Mouse (Mus musculus) kidney, embryonic 16.5 days (tissue): Measurements from ENCODE around the gene Tyms. TPM values are rescaled to one million over a fixed set of nuclear protein-coding genes. Genes with fewer than 3 reads are reported as not detected.

Experiments
- polyA plus RNA-seq: library from polyadenylated mRNA; unstranded; fragments of >200 nt; fragmentation: Nextera tagmentation; extraction: Ambion mirVana; gene quantifications from 2 replicates; pipeline ENCODE4 v1.2.1, GENCODE M21; 2015

Tyms gene
- polyA plus RNA-seq, 1 experiment from 2014 or later, result 287 TPM

Other genes starting within 250 kb of the Tyms start
- 0.19 and 0.32 TPM in 2 replicates for gene Il6, start 60.5 kb downstream of the Tyms start, polyA plus RNA-seq
- 0.52 and 0.75 TPM in 2 replicates for gene Garem2, start 31.5 kb upstream of the Tyms start, polyA plus RNA-seq
- gene 3110082J24Rik, start 32.5 kb upstream of the Tyms start, polyA plus RNA-seq, result not detected in 2 replicates
- 170 and 179 TPM in 2 replicates for gene Hadha, start 81.5 kb upstream of the Tyms start, polyA plus RNA-seq
- gene Hadhb, start 81.6 kb upstream of the Tyms start, polyA plus RNA-seq, result 169 and 194 TPM in 2 replicates
- 0.15 and 0.40 TPM in 2 replicates for gene Adgrf3, start 132.1 kb upstream of the Tyms start, polyA plus RNA-seq
- gene Selenoi, start 159.0 kb upstream of the Tyms start, polyA plus RNA-seq, result 14.5 and 18.2 TPM in 2 replicates
- 0.16 and 0.49 TPM in 2 replicates for gene Drc1, start 207.8 kb upstream of the Tyms start, polyA plus RNA-seq